Mouse (Mus musculus) forebrain, embryonic 16.5 days (tissue): Measurements from ENCODE around the gene Gm17359. TPM values are rescaled to one million over a fixed set of nuclear protein-coding genes. Genes with fewer than 3 reads are reported as not detected.
"Not testable (repeated sequence)": the region's sequence is repeated elsewhere in the genome, so short reads cannot be mapped to it uniquely, and the experiment has no call there.

ENCODE experiments used
- ATAC-seq: fragments of 200-750 bp; cut with Nextera tagmentation; 2 replicates; pipeline ENCODE4 v1.8.0; 2017; ENCODE audit warnings: mild to moderate bottlenecking, moderate library complexity
- H3K27ac ChIP-seq: fragments of 300-500 bp; sonication (generic); 2 replicates; pipeline ENCODE4 v1.5.1; 2014; ENCODE audit warnings: low read length, control low read depth
- H3K27me3 ChIP-seq: fragments of 300-500 bp; sonication (generic); replicated peaks from 2 replicates; pipeline ENCODE4 v1.6.1; 2014; ENCODE audit warnings: low read length; ENCODE audit not compliant: control insufficient read depth, insufficient read depth
- H3K36me3 ChIP-seq: fragments of 300-500 bp; sonication (generic); 2 replicates; pipeline ENCODE4 v1.6.1; 2014; ENCODE audit not compliant: control insufficient read depth, insufficient read depth
- H3K4me1 ChIP-seq: fragments of 300-500 bp; sonication (generic); replicated peaks from 2 replicates; pipeline ENCODE4 v1.6.1; 2014; ENCODE audit warnings: low read length; ENCODE audit not compliant: control insufficient read depth, insufficient read depth
- H3K4me2 ChIP-seq: fragments of 300-500 bp; sonication (generic); 2 replicates; pipeline ENCODE4 v1.6.1; 2014; ENCODE audit warnings: mild to moderate bottlenecking, low read length, control low read depth
- H3K4me3 ChIP-seq: fragments of 300-500 bp; sonication (generic); replicated peaks from 2 replicates; pipeline ENCODE4 v1.5.1; 2014; ENCODE audit warnings: mild to moderate bottlenecking, low read length, control low read depth
- H3K9ac ChIP-seq: fragments of 300-500 bp; sonication (generic); replicated peaks from 2 replicates; pipeline ENCODE4 v1.6.1; 2014; ENCODE audit warnings: low read depth, low read length, control low read depth
- H3K9me3 ChIP-seq: fragments of 300-500 bp; sonication (generic); 2 replicates; pipeline ENCODE4 v1.6.1; 2016; ENCODE audit warnings: low read length; ENCODE audit not compliant: control insufficient read depth
- WGBS: fragments of 180-500 bp; shearing (Covaris S2); extraction: QIAGEN DNeasy Blood & Tissue Kit; methylation state at CpG from one replicate; pipeline ENCODE4 v1.1.7; 2014; 5-methylcytosine and 5-hydroxymethylcytosine counted together
- polyA plus RNA-seq: library from polyadenylated mRNA; unstranded; fragments of >200 nt; fragmentation: Nextera tagmentation; extraction: Ambion mirVana; gene quantifications from 2 replicates; pipeline ENCODE4 v1.2.1, GENCODE M21; 2015

Gm17359 gene
- polyA plus RNA-seq, 1 experiment from 2014 or later, result not detected

- H3K27ac ChIP-seq, H3K36me3 ChIP-seq, H3K4me1 ChIP-seq, H3K9ac ChIP-seq, H3K4me2 ChIP-seq, ATAC-seq, H3K9me3 ChIP-seq, H3K27me3 ChIP-seq, H3K4me3 ChIP-seq: not testable (repeated sequence)
- 89% methylated on average over 3 of the region's 3 CpGs for WGBS
These were observed 110.2 kb downstream of the Gm17359 start for GRCm38 (mm10) chr3:79446648-79447047.

- no peak overlapping the region for H3K27ac ChIP-seq
- H3K4me2 ChIP-seq, result no peak overlapping the region
- H3K4me1 ChIP-seq, result no peaks in the 10 kb centered on the region
- H3K27me3 ChIP-seq, result no peaks in the 10 kb centered on the region
- no peaks in the 10 kb centered on the region for H3K36me3 ChIP-seq
- 81% methylated on average over 5 of the region's 5 CpGs for WGBS
- no peak overlapping the region for H3K4me3 ChIP-seq
- H3K9me3 ChIP-seq, result peaks cover 2% of the 10 kb centered on the region; the same call in 1 of the 2 replicates
- no peak overlapping the region for H3K9ac ChIP-seq
- no peak for ATAC-seq
These were observed 112.0 kb downstream of the Gm17359 start for GRCm38 (mm10) chr3:79448421-79448820.

GRCm38 (mm10) chr3:79449361-79449760 is 112.9 kb downstream of the Gm17359 start:
- 90% methylated on average over 7 of the region's 7 CpGs for WGBS
- Histone ChIP-seq H3K9ac (no peak overlapping the region), H3K36me3 (no peaks in the 10 kb centered on the region), H3K9me3 (no peaks in the 10 kb centered on the region), H3K4me2 (no peak overlapping the region), H3K27me3 (no peaks in the 10 kb centered on the region), H3K4me3 (no peak overlapping the region), H3K4me1 (no peaks in the 10 kb centered on the region), H3K27ac (no peak overlapping the region)
- ATAC-seq, result no peak

GRCm38 (mm10) chr3:79452696-79453263 is 116.3 kb downstream of the Gm17359 start:
- H3K27ac ChIP-seq, result no peak overlapping the region

GRCm38 (mm10) chr3:79455761-79456160 is 119.3 kb downstream of the Gm17359 start:
- H3K9me3 ChIP-seq, result no peaks in the 10 kb centered on the region
- no peaks in the 10 kb centered on the region for H3K27me3 ChIP-seq
- peaks cover 2% of the 10 kb centered on the region; the same call in 1 of the 2 replicates for H3K36me3 ChIP-seq
- H3K4me1 ChIP-seq, result no peaks in the 10 kb centered on the region
- no peak overlapping the region for H3K4me2 ChIP-seq
- WGBS, result 86% methylated on average over 11 of the region's 11 CpGs
- no peak overlapping the region for H3K27ac ChIP-seq
- no peak for ATAC-seq
- H3K9ac ChIP-seq, result no peak overlapping the region
- H3K4me3 ChIP-seq, result no peak overlapping the region

More at GRCm38 (mm10) chr3:79452696-79453263, 116.3 kb downstream of the Gm17359 start:
- Histone ChIP-seq H3K9ac (no peak overlapping the region), H3K36me3 (peaks cover 2% of the 10 kb centered on the region; the same call in 1 of the 2 replicates), H3K4me2 (no peak overlapping the region), H3K9me3 (no peaks in the 10 kb centered on the region), H3K4me3 (no peak overlapping the region), H3K27me3 (no peaks in the 10 kb centered on the region), H3K4me1 (no peaks in the 10 kb centered on the region)
- ATAC-seq, result peak; percentile 79
- 30% methylated on average over 14 of the region's 14 CpGs for WGBS

- no peaks in the 10 kb centered on the region for H3K27me3 ChIP-seq
- no peak overlapping the region for H3K4me2 ChIP-seq
- H3K27ac ChIP-seq, result no peak overlapping the region
- no peak overlapping the region for H3K9ac ChIP-seq
- H3K4me1 ChIP-seq, result no peaks in the 10 kb centered on the region
- H3K9me3 ChIP-seq, result no peaks in the 10 kb centered on the region
- 88% methylated on average over 14 of the region's 14 CpGs for WGBS
- H3K4me3 ChIP-seq, result no peak overlapping the region
- ATAC-seq, result no peak
- H3K36me3 ChIP-seq, result peaks cover 2% of the 10 kb centered on the region; the same call in 1 of the 2 replicates
These were observed 122.3 kb downstream of the Gm17359 start for GRCm38 (mm10) chr3:79458651-79459275.

- Histone ChIP-seq H3K4me1 (0 out of 2 replicates have a peak, but pooled peaks cover under 1% of the 10 kb centered on the region), H3K27me3 (no peaks in the 10 kb centered on the region), H3K4me2 (no peak overlapping the region), H3K9ac (no peak overlapping the region), H3K36me3 (peaks cover 9% of the 10 kb centered on the region; the same call in 1 of the 2 replicates), H3K9me3 (no peaks in the 10 kb centered on the region), H3K27ac (no peak overlapping the region), H3K4me3 (no peak overlapping the region)
- ATAC-seq, result no peak
- WGBS, result 95% methylated on average over 5 of the region's 5 CpGs
These were observed 133.0 kb downstream of the Gm17359 start for GRCm38 (mm10) chr3:79469440-79469839.

GRCm38 (mm10) chr3:79472362-79472761 is 135.9 kb downstream of the Gm17359 start:
- no peak overlapping the region for H3K9ac ChIP-seq
- H3K4me1 ChIP-seq, result peaks cover 16% of the 10 kb centered on the region
- no peak overlapping the region for H3K4me2 ChIP-seq
- no peak overlapping the region for H3K4me3 ChIP-seq
- no peaks in the 10 kb centered on the region for H3K27me3 ChIP-seq
- no peaks in the 10 kb centered on the region for H3K9me3 ChIP-seq
- WGBS, result 98% methylated on average over 5 of the region's 5 CpGs
- H3K36me3 ChIP-seq, result peaks cover 5% of the 10 kb centered on the region; the same call in 1 of the 2 replicates
- no peak overlapping the region for H3K27ac ChIP-seq
- no peak for ATAC-seq

GRCm38 (mm10) chr3:79474911-79475310 is 138.4 kb downstream of the Gm17359 start:
- peak overlapping the region; percentile 44 for H3K27ac ChIP-seq
- H3K36me3 ChIP-seq, result no peaks in the 10 kb centered on the region
- no peaks in the 10 kb centered on the region for H3K27me3 ChIP-seq
- H3K9ac ChIP-seq, result no peak overlapping the region
- WGBS, result 11% methylated on average over 4 of the region's 4 CpGs
- no peaks in the 10 kb centered on the region for H3K9me3 ChIP-seq
- no peak overlapping the region for H3K4me3 ChIP-seq
- H3K4me2 ChIP-seq, result no peak overlapping the region
- peak; percentile 93 for ATAC-seq
- H3K4me1 ChIP-seq, result peaks cover 16% of the 10 kb centered on the region
